8 mouse cellular contexts compared by ENCODE assay signal in the genomic region with DNA sequence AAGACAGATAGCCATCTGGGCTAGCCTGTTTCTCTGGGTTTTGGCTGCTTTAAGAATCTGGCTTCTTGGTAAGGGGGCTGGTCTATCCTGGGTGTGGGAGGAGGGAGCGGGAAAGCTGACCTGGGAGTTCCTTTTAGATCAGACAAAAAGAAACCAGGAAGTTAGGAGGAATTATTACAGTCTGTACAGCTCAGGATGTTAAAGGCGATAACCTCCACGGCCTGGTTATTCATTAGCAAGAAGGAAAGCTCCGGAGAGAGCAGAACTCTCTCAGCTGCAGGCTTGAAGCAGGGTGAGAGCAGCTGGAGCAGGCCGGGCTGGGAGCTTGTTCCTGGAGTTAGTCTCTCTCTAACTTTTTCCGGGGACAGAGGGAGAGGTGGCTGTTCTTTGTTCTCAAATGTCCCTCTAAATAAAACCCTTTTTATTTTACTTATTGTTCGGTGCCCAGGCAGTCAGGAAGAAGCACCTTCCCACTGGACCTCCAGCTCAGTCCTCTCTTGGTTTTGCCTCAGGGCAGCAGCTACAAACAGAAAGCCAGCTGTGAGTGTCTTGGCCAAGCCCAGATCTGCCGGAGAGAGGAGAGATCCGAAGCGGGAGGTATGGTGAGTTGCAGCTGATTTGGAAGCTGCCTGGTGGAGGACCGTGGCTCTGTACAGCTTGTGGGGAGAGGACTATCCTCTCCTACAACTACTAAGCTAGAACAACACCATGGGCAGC. TPM values are rescaled to one million over a fixed set of nuclear protein-coding genes. Genes with fewer than 3 reads are reported as not detected.
DNase-seq lines count a peak whose midpoint lies in the region; ATAC-seq and TF ChIP-seq lines count a peak whose summit lies in the region.

Gene Frk, plus strand, starts transcription at position 103 of the 717 bp plus-strand sequence.

- no peaks in the 10 kb centered on the region for H3K27me3 ChIP-seq in forebrain, embryonic 11.5 days (ENCODE audit: control insufficient read depth, insufficient read depth, low read length)
- no peaks in the 10 kb centered on the region for H3K27me3 ChIP-seq in forebrain, postnatal 0 days (ENCODE audit: insufficient read depth, low read length)
- no peaks in the 10 kb centered on the region for H3K27me3 ChIP-seq in embryonic facial prominence, embryonic 14.5 days (replicated peaks; ENCODE audit: control insufficient read depth, insufficient read depth, low read length)
- no peaks in the 10 kb centered on the region for H3K27me3 ChIP-seq in hindbrain, embryonic 15.5 days
- no peaks in the 10 kb centered on the region for H3K27me3 ChIP-seq in liver, embryonic 12.5 days (replicated peaks)

- no peaks in the 10 kb centered on the region for H3K4me1 ChIP-seq in forebrain, embryonic 11.5 days (replicated peaks; ENCODE audit: control insufficient read depth, insufficient read depth, low read length)
- H3K4me1 ChIP-seq in forebrain, postnatal 0 days (ENCODE audit: insufficient read depth) = no peaks in the 10 kb centered on the region
- H3K4me1 ChIP-seq in embryonic facial prominence, embryonic 14.5 days (ENCODE audit: control insufficient read depth, insufficient read depth, low read length) = no peaks in the 10 kb centered on the region; the same call in 1 of the 2 replicates
- H3K4me1 ChIP-seq in hindbrain, embryonic 15.5 days (replicated peaks) = no peaks in the 10 kb centered on the region
- no peaks in the 10 kb centered on the region for H3K4me1 ChIP-seq in liver, embryonic 12.5 days

- H3K27ac ChIP-seq in forebrain, embryonic 11.5 days (ENCODE audit: low read depth, low read length) = no peak within 1 kb of the TSS
- H3K27ac ChIP-seq in forebrain, postnatal 0 days (ENCODE audit: low read depth, low read length) = no peak within 1 kb of the TSS
- peak within 1 kb of the TSS; percentile 87 for H3K27ac ChIP-seq in embryonic facial prominence, embryonic 14.5 days (replicated peaks; ENCODE audit: low read depth, low read length)
- no peak within 1 kb of the TSS for H3K27ac ChIP-seq in hindbrain, embryonic 15.5 days (replicated peaks)
- 0 out of 2 replicates have a peak within 1 kb of the TSS, but pooled peaks have one; percentile 32 for H3K27ac ChIP-seq in liver, embryonic 12.5 days

- DNase-seq in forebrain, embryonic 11.5 days (ENCODE audit: low spot score) = peak; percentile 52
- DNase-seq in forebrain, postnatal 0 days = no peak
- peak; percentile 66 for DNase-seq in embryonic facial prominence, embryonic 14.5 days (ENCODE audit: low spot score)
- DNase-seq in retina, postnatal 1 day = peak; percentile 6
- no peak for DNase-seq in left cerebral cortex, adult 18-20 months (ENCODE audit: low spot score in 2 of 2)

- no peak for TF ChIP-seq CTCF in forebrain, postnatal 0 days (IDR thresholded peaks at IDR 0.05; ENCODE audit: low read depth)

- no peak within 1 kb of the TSS for H3K9ac ChIP-seq in forebrain, embryonic 11.5 days (ENCODE audit: low read length)
- H3K9ac ChIP-seq in forebrain, postnatal 0 days = no peak within 1 kb of the TSS
- peak within 1 kb of the TSS; percentile 73 for H3K9ac ChIP-seq in embryonic facial prominence, embryonic 14.5 days (ENCODE audit: low read depth, low read length)
- H3K9ac ChIP-seq in hindbrain, embryonic 15.5 days = no peak within 1 kb of the TSS
- no peak within 1 kb of the TSS for H3K9ac ChIP-seq in liver, embryonic 12.5 days

- no peaks in the 10 kb centered on the region for H3K36me3 ChIP-seq in forebrain, embryonic 11.5 days (ENCODE audit: control insufficient read depth, insufficient read depth, low read length)
- H3K36me3 ChIP-seq in forebrain, postnatal 0 days (ENCODE audit: insufficient read depth) = no peaks in the 10 kb centered on the region
- no peaks in the 10 kb centered on the region for H3K36me3 ChIP-seq in embryonic facial prominence, embryonic 14.5 days (ENCODE audit: control insufficient read depth, insufficient read depth, low read length)
- no peaks in the 10 kb centered on the region for H3K36me3 ChIP-seq in hindbrain, embryonic 15.5 days
- H3K36me3 ChIP-seq in liver, embryonic 12.5 days = no peaks in the 10 kb centered on the region

- H3K4me2 ChIP-seq in forebrain, embryonic 11.5 days (ENCODE audit: low read depth, low read length, severe bottlenecking) = no peak within 1 kb of the TSS
- no peak within 1 kb of the TSS for H3K4me2 ChIP-seq in forebrain, postnatal 0 days (ENCODE audit: low read depth)
- H3K4me2 ChIP-seq in embryonic facial prominence, embryonic 14.5 days (ENCODE audit: low read depth, low read length) = peak within 1 kb of the TSS; percentile 63
- peak within 1 kb of the TSS; percentile 27 for H3K4me2 ChIP-seq in hindbrain, embryonic 15.5 days
- H3K4me2 ChIP-seq in liver, embryonic 12.5 days = peak within 1 kb of the TSS; percentile 42

- WGBS in forebrain, embryonic 11.5 days = 41% methylated on average over 11 of the region's 11 CpGs
- 43% methylated on average over 11 of the region's 11 CpGs for WGBS in forebrain, postnatal 0 days
- 9% methylated on average over 11 of the region's 11 CpGs for WGBS in embryonic facial prominence, embryonic 14.5 days
- 32% methylated on average over 11 of the region's 11 CpGs for WGBS in hindbrain, embryonic 15.5 days
- WGBS in liver, embryonic 12.5 days (ENCODE audit: insufficient replicate concordance) = 34% methylated on average over 11 of the region's 11 CpGs

- no peaks in the 10 kb centered on the region for H3K9me3 ChIP-seq in forebrain, embryonic 11.5 days (ENCODE audit: control insufficient read depth, low read length)
- H3K9me3 ChIP-seq in forebrain, postnatal 0 days (ENCODE audit: low read length) = no peaks in the 10 kb centered on the region
- H3K9me3 ChIP-seq in embryonic facial prominence, embryonic 14.5 days (ENCODE audit: control insufficient read depth, low read length) = no peaks in the 10 kb centered on the region
- no peaks in the 10 kb centered on the region for H3K9me3 ChIP-seq in hindbrain, embryonic 15.5 days
- no peaks in the 10 kb centered on the region for H3K9me3 ChIP-seq in liver, embryonic 12.5 days (replicated peaks)

- H3K4me3 ChIP-seq in forebrain, embryonic 11.5 days (ENCODE audit: low read depth, low read length) = no peak within 1 kb of the TSS
- H3K4me3 ChIP-seq in forebrain, postnatal 0 days (ENCODE audit: low read depth, low read length) = no peak within 1 kb of the TSS
- peak within 1 kb of the TSS; percentile 55 for H3K4me3 ChIP-seq in embryonic facial prominence, embryonic 14.5 days (ENCODE audit: low read depth, low read length)
- H3K4me3 ChIP-seq in hindbrain, embryonic 15.5 days = no peak within 1 kb of the TSS
- H3K4me3 ChIP-seq in liver, embryonic 12.5 days = peak within 1 kb of the TSS; percentile 26

- peak; percentile 36; the same call in 1 of the 2 replicates for ATAC-seq in forebrain, embryonic 11.5 days (replicated peaks; ENCODE audit: low FRiP score)
- ATAC-seq in forebrain, postnatal 0 days = no peak
- peak; percentile 86 for ATAC-seq in embryonic facial prominence, embryonic 14.5 days (ENCODE audit: low read depth)
- ATAC-seq in hindbrain, embryonic 15.5 days (ENCODE audit: low FRiP score, low read depth) = no peak
- ATAC-seq in liver, embryonic 12.5 days = peak; percentile 65
- ATAC-seq in CD4-positive, CD25-positive, alpha-beta regulatory T cell, adult 4 months = no peak

RNA-seq across cellular contexts. Expression of gene Frk, which starts in this region (rescaled TPM):
- polyA plus RNA-seq in forebrain, embryonic 11.5 days (2014; fragmentation: Nextera tagmentation; extraction: Ambion mirVana) = 3.4 and 3.6 TPM in 2 replicates
- 0.86 and 0.92 TPM in 2 replicates for total RNA-seq in forebrain, postnatal 0 days (2014; rRNA removed)
- 0.54 and 0.80 TPM in 2 replicates for polyA plus RNA-seq in forebrain, postnatal 0 days (2015; fragmentation: Nextera tagmentation; extraction: Ambion mirVana)
- 12.2 and 12.9 TPM in 2 replicates for polyA plus RNA-seq in embryonic facial prominence, embryonic 14.5 days (2014; fragmentation: Nextera tagmentation; extraction: Ambion mirVana)
- 0.69 and 0.90 TPM in 2 replicates for polyA plus RNA-seq in hindbrain, embryonic 15.5 days (2015; fragmentation: Nextera tagmentation; extraction: Ambion mirVana)
- 1.6 TPM in 2 replicates for polyA plus RNA-seq in liver, embryonic 12.5 days (2016; fragmentation: Nextera tagmentation; extraction: Ambion mirVana)
- polyA plus RNA-seq in CD4-positive, CD25-positive, alpha-beta regulatory T cell, adult 4 months (2017; shearing (Covaris generic)) = not detected
- total RNA-seq in left cerebral cortex, adult 18-20 months (2021) = under 1 TPM; 0.16 to 0.46 TPM

Comparison
In these comparisons a context has a peak if more than half of its experiments do, and no peak if none do; other contexts are left out.
1. ATAC-seq: peak in forebrain, embryonic 11.5 days (single experiment), embryonic facial prominence, embryonic 14.5 days (single experiment) and liver, embryonic 12.5 days (single experiment); none in forebrain, postnatal 0 days (single experiment), hindbrain, embryonic 15.5 days (single experiment) and CD4-positive, CD25-positive, alpha-beta regulatory T cell, adult 4 months (single experiment).
2. DNase-seq: peak in forebrain, embryonic 11.5 days (single experiment), embryonic facial prominence, embryonic 14.5 days (single experiment) and retina, postnatal 1 day (single experiment); none in forebrain, postnatal 0 days (single experiment) and left cerebral cortex, adult 18-20 months (0 of 2).
3. H3K27ac ChIP-seq: peak in embryonic facial prominence, embryonic 14.5 days (single experiment) and liver, embryonic 12.5 days (single experiment); none in forebrain, embryonic 11.5 days (single experiment), forebrain, postnatal 0 days (single experiment) and hindbrain, embryonic 15.5 days (single experiment).
4. H3K4me2 ChIP-seq: peak in embryonic facial prominence, embryonic 14.5 days (single experiment), hindbrain, embryonic 15.5 days (single experiment) and liver, embryonic 12.5 days (single experiment); none in forebrain, embryonic 11.5 days (single experiment) and forebrain, postnatal 0 days (single experiment).
5. H3K4me3 ChIP-seq: peak in embryonic facial prominence, embryonic 14.5 days (single experiment) and liver, embryonic 12.5 days (single experiment); none in forebrain, embryonic 11.5 days (single experiment), forebrain, postnatal 0 days (single experiment) and hindbrain, embryonic 15.5 days (single experiment).